Mouse (Mus musculus): Measurements from ENCODE around the gene Pnpla8. TPM values are rescaled to one million over a fixed set of nuclear protein-coding genes. Genes with fewer than 3 reads are reported as not detected.
A peak's percentile ranks its signal among the peaks of the same experiment; 100 is the strongest.
"Not testable (repeated sequence)": the region's sequence is repeated elsewhere in the genome, so short reads cannot be mapped to it uniquely, and the experiment has no call there.

Pnpla8 gene
- polyA plus RNA-seq, 1 experiment, result 67.4 TPM

DNA sequence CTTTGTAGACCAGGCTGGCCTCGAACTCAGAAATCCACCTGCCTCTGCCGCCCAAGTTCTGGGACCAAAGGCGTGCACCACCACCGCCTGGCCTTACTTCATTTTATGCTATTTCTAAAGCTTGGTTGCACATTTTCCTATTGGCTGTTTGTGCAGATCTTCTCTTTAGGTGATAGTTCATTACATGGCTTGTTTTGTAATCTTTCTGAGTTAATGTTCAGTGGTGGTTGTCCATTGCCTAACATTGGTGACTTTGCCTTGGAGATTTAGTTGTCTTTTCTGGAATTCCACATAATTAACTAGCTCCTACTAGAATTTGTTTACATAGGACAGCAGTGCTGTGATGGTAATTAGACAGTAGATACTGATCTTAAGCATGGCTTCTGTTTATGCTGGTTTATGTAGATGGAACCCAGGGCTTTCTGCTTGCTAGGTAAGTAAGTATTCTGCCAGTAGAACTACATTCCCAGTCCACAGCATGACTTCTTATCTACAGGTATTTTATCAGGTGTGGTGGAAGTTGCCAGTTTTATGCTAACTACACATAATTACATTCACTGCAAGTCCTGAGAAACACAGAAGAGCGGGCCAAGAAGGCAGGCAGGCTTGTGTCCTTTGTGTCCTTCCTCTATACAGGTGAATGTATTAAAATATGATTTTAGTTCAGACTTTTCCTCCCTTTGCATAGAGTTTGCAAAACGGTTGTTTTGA, 53.1 kb downstream of the Pnpla8 start:
- H3K27ac ChIP-seq (ENCODE audit: insufficient read depth, low read length), result no peak overlapping the region
- 95% methylated on average over 6 of the region's 6 CpGs for WGBS
- no peaks in the 10 kb centered on the region for H3K27me3 ChIP-seq (ENCODE audit: control insufficient read depth, insufficient read depth, low read length)
- no peak for TF ChIP-seq CTCF (IDR thresholded peaks at IDR 0.05; ENCODE audit: borderline replicate concordance, insufficient read depth, low read depth, low read length)
- no peak for TF ChIP-seq POLR2A (IDR thresholded peaks at IDR 0.05; ENCODE audit: borderline replicate concordance, insufficient read depth, low read length)
- H3K4me1 ChIP-seq (ENCODE audit: control insufficient read depth, insufficient read depth, low read length), result no peaks in the 10 kb centered on the region
- DNase-seq, result no peak
- H3K4me3 ChIP-seq (replicated peaks; ENCODE audit: insufficient read depth, low read depth, low read length), result no peak overlapping the region

GRCm38 (mm10) chr12:44280147-44280546, 59.0 kb downstream of the Pnpla8 start:
- not testable (repeated sequence) for DNase-seq; H3K27ac ChIP-seq (ENCODE audit: insufficient read depth, low read length); H3K4me1 ChIP-seq (ENCODE audit: control insufficient read depth, insufficient read depth, low read length); H3K4me3 ChIP-seq (replicated peaks; ENCODE audit: insufficient read depth, low read depth, low read length); H3K27me3 ChIP-seq (ENCODE audit: control insufficient read depth, insufficient read depth, low read length)
- 85% methylated on average over 2 of the region's 2 CpGs for WGBS

- no peak overlapping the region for H3K4me3 ChIP-seq (replicated peaks; ENCODE audit: insufficient read depth, low read depth, low read length)
- no peaks in the 10 kb centered on the region for H3K27me3 ChIP-seq (ENCODE audit: control insufficient read depth, insufficient read depth, low read length)
- H3K4me1 ChIP-seq (ENCODE audit: control insufficient read depth, insufficient read depth, low read length), result no peaks in the 10 kb centered on the region
- no peak for TF ChIP-seq CTCF (IDR thresholded peaks at IDR 0.05; ENCODE audit: borderline replicate concordance, insufficient read depth, low read depth, low read length)
- TF ChIP-seq POLR2A (IDR thresholded peaks at IDR 0.05; ENCODE audit: borderline replicate concordance, insufficient read depth, low read length), result no peak
- 86% methylated on average over 3 of the region's 3 CpGs for WGBS
- no peak for DNase-seq
- no peak overlapping the region for H3K27ac ChIP-seq (ENCODE audit: insufficient read depth, low read length)
Measured at GRCm38 (mm10) chr12:44281534-44281933, 60.4 kb downstream of the Pnpla8 start.

DNA sequence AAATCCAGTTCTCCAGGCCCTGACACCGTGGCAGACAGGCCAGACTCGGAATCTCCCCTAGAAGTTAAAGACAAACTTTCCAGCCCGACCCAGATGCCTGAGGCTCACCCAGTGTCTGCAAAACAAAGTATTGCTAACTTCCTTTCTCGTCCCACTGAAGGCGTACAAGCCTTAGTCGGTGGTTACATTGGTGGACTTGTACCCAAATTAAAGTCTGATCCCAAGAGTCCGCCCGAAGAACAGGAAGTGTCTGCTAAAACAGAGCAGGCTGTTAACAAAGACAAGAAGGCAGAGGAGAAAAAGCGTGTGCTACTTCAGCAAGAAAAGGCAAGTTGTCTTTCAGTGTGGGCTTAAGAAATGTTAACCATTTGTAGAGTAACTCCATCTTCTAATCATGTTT, 62.2 kb downstream of the Pnpla8 start:
- Histone ChIP-seq H3K4me1 (ENCODE audit: control insufficient read depth, insufficient read depth, low read length) (no peaks in the 10 kb centered on the region), H3K27ac (ENCODE audit: insufficient read depth, low read length) (no peak overlapping the region; the same call in 1 of the 2 replicates), H3K27me3 (ENCODE audit: control insufficient read depth, insufficient read depth, low read length) (no peaks in the 10 kb centered on the region), H3K4me3 (replicated peaks; ENCODE audit: insufficient read depth, low read depth, low read length) (no peak overlapping the region)
- DNase-seq, result no peak
- TF ChIP-seq POLR2A (IDR thresholded peaks at IDR 0.05; ENCODE audit: borderline replicate concordance, insufficient read depth, low read length) (no peak), CTCF (IDR thresholded peaks at IDR 0.05; ENCODE audit: borderline replicate concordance, insufficient read depth, low read depth, low read length) (no peak)
- WGBS, result 84% methylated on average over 9 of the region's 9 CpGs

DNA sequence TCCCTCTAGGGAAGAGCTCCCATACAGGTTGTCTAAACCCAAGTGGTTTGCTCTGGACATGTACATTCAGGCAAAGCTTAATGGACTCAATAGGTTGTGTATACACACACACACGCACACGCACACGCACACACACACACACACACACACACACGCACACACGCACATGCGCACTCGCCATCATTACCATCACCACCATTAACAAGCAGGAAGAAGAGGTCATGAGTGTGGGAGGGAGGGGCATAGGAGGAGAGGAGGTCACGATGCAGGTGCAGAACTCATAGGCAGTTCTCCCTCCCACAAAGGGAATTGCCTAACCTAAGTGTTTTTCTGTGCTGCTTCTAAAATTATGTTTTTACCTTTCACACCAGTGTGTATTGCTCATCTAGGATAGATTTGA, 65.8 kb downstream of the Pnpla8 start:
- Histone ChIP-seq H3K4me3 (replicated peaks; ENCODE audit: insufficient read depth, low read depth, low read length) (no peak overlapping the region), H3K27me3 (ENCODE audit: control insufficient read depth, insufficient read depth, low read length) (no peaks in the 10 kb centered on the region), H3K4me1 (ENCODE audit: control insufficient read depth, insufficient read depth, low read length) (no peaks in the 10 kb centered on the region), H3K27ac (ENCODE audit: insufficient read depth, low read length) (no peak overlapping the region)
- no peak for DNase-seq
- TF ChIP-seq CTCF (IDR thresholded peaks at IDR 0.05; ENCODE audit: borderline replicate concordance, insufficient read depth, low read depth, low read length) (no peak), POLR2A (IDR thresholded peaks at IDR 0.05; ENCODE audit: borderline replicate concordance, insufficient read depth, low read length) (no peak)
- 89% methylated on average over 8 of the region's 8 CpGs for WGBS

DNA sequence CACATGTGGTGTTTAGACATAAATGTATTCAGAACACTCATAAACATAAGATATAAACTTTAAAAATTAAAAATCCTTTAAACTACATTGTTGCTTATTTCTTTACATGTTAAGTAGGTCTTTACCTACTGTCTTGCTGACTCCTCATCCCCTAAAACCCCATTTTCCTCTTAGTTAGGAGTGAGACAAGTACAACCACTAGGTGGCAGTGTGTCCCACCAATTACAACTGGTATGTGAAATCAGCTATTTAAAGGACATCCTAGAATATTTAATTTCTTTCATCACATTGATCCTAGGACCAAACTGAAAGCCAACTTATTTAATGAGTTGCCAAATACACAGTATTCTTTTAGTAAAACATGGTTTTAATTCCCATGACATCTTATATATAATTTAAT, 71.1 kb downstream of the Pnpla8 start:
- Histone ChIP-seq H3K27ac (ENCODE audit: insufficient read depth, low read length) (no peak overlapping the region), H3K4me3 (replicated peaks; ENCODE audit: insufficient read depth, low read depth, low read length) (no peak overlapping the region), H3K27me3 (ENCODE audit: control insufficient read depth, insufficient read depth, low read length) (no peaks in the 10 kb centered on the region), H3K4me1 (ENCODE audit: control insufficient read depth, insufficient read depth, low read length) (no peaks in the 10 kb centered on the region)
- TF ChIP-seq POLR2A (IDR thresholded peaks at IDR 0.05; ENCODE audit: borderline replicate concordance, insufficient read depth, low read length) (no peak), CTCF (IDR thresholded peaks at IDR 0.05; ENCODE audit: borderline replicate concordance, insufficient read depth, low read depth, low read length) (peak; percentile 37; the same call in 1 of the 2 replicates)
- DNase-seq, result peak; percentile 61 to 66

- DNase-seq, result no peak
- Histone ChIP-seq H3K4me3 (replicated peaks; ENCODE audit: insufficient read depth, low read depth, low read length) (no peak overlapping the region), H3K4me1 (ENCODE audit: control insufficient read depth, insufficient read depth, low read length) (peaks cover 4% of the 10 kb centered on the region; the same call in 1 of the 2 replicates), H3K27me3 (ENCODE audit: control insufficient read depth, insufficient read depth, low read length) (no peaks in the 10 kb centered on the region), H3K27ac (ENCODE audit: insufficient read depth, low read length) (no peak overlapping the region)
- TF ChIP-seq POLR2A (IDR thresholded peaks at IDR 0.05; ENCODE audit: borderline replicate concordance, insufficient read depth, low read length) (no peak), CTCF (IDR thresholded peaks at IDR 0.05; ENCODE audit: borderline replicate concordance, insufficient read depth, low read depth, low read length) (no peak)
Measured at GRCm38 (mm10) chr12:44300793-44301192, 79.6 kb downstream of the Pnpla8 start.

GRCm38 (mm10) chr12:44304012-44304411, 82.8 kb downstream of the Pnpla8 start:
- Histone ChIP-seq H3K27me3 (ENCODE audit: control insufficient read depth, insufficient read depth, low read length) (no peaks in the 10 kb centered on the region), H3K27ac (ENCODE audit: insufficient read depth, low read length) (no peak overlapping the region), H3K4me1 (ENCODE audit: control insufficient read depth, insufficient read depth, low read length) (peaks cover 4% of the 10 kb centered on the region; the same call in 1 of the 2 replicates), H3K4me3 (replicated peaks; ENCODE audit: insufficient read depth, low read depth, low read length) (no peak overlapping the region)
- WGBS, result 94% methylated on average over 1 of the region's 1 CpGs
- TF ChIP-seq CTCF (IDR thresholded peaks at IDR 0.05; ENCODE audit: borderline replicate concordance, insufficient read depth, low read depth, low read length), result no peak
- no peak for TF ChIP-seq POLR2A (IDR thresholded peaks at IDR 0.05; ENCODE audit: borderline replicate concordance, insufficient read depth, low read length)
- no peak for DNase-seq
